Mouse (Mus musculus) bone marrow, adult 2 months (tissue): ENCODE results near the gene Pgk1. TPM values are rescaled to one million over a fixed set of nuclear protein-coding genes. Genes with fewer than 3 reads are reported as not detected.

Experiments used
- H3K27ac ChIP-seq: fragments of 200-500 bp; 2 replicates; pipeline ENCODE4 v1.5.1; 2012; ENCODE audit warnings: low read depth, mild to moderate bottlenecking, control low read depth, inconsistent platforms, low read length; ENCODE audit not compliant: control insufficient read depth, poor library complexity, insufficient read depth
- H3K4me1 ChIP-seq: fragments of 200-500 bp; 2 replicates; pipeline ENCODE4 v1.6.1; 2011; ENCODE audit warnings: low read length; ENCODE audit not compliant: control insufficient read depth, insufficient read depth
- H3K4me3 ChIP-seq: fragments of 200-500 bp; replicated peaks from 2 replicates; pipeline ENCODE3; 2011; ENCODE audit warnings: mild to moderate bottlenecking, low read depth, low read length, control low read depth; ENCODE audit not compliant: control insufficient read depth
- CTCF ChIP-seq: fragments of 200-500 bp; IDR thresholded peaks from 2 replicates; pipeline ENCODE4 v1.5.1; 2011; ENCODE audit warnings: low read length, control low read depth; ENCODE audit not compliant: control insufficient read depth, insufficient read depth
- POLR2A ChIP-seq: fragments of 200-500 bp; IDR thresholded peaks from 2 replicates; pipeline ENCODE4 v1.6.1; 2011; ENCODE audit warnings: low read depth, mild to moderate bottlenecking, control low read depth, low read length, borderline replicate concordance; ENCODE audit not compliant: control insufficient read depth
- WGBS: fragments of 180-500 bp; shearing (Covaris S2); methylation state at CpG from one replicate; pipeline ENCODE4 v1.1.7; 2018; 5-methylcytosine and 5-hydroxymethylcytosine counted together
- polyA plus RNA-seq: library from polyadenylated mRNA; stranded (reverse); fragments of >200 nt; gene quantifications from 2 replicates; pipeline ENCODE4 v1.2.4, GENCODE M21; 2011; ENCODE audit warnings: low replicate concordance; ENCODE audit not compliant: missing spikeins, insufficient read depth, insufficient read length

Gene Pgk1
- polyA plus RNA-seq, 1 experiment: 145 TPM

GRCm38 (mm10) chrX:106221058-106221457 is 34.2 kb downstream of the Pgk1 start, which contains the start of gene Taf9b:
Gene Taf9b, minus strand, starts transcription at chrX:106221158.
- Histone ChIP-seq H3K27ac (no peak within 1 kb of the TSS), H3K4me3 (no peak within 1 kb of the TSS), H3K4me1 (no peaks in the 10 kb centered on the region)
- WGBS: 85% methylated on average over 25 of the region's 25 CpGs
- no peak for TF ChIP-seq CTCF
- TF ChIP-seq POLR2A: no peak

Other genes starting within 250 kb of the Pgk1 start
- 10.5 and 12.7 TPM in 2 replicates for gene Magt1, start 175.2 kb upstream of the Pgk1 start, polyA plus RNA-seq
- 160 and 387 TPM in 2 replicates for gene Cox7b, start 171.4 kb upstream of the Pgk1 start, polyA plus RNA-seq
- 0.59 and 5.5 TPM in 2 replicates for gene Atp7a, start 159.8 kb upstream of the Pgk1 start, polyA plus RNA-seq
- gene Tlr13, start 43.9 kb upstream of the Pgk1 start, polyA plus RNA-seq: 1.9 and 7.3 TPM in 2 replicates
- 3.0 and 3.9 TPM in 2 replicates for gene Taf9b, start 34.1 kb downstream of the Pgk1 start, polyA plus RNA-seq
- not detected in 2 replicates for gene Fnd3c2, start 68.3 kb downstream of the Pgk1 start, polyA plus RNA-seq